ENCODE assay signal across 8 mouse cellular contexts in the genomic region with DNA sequence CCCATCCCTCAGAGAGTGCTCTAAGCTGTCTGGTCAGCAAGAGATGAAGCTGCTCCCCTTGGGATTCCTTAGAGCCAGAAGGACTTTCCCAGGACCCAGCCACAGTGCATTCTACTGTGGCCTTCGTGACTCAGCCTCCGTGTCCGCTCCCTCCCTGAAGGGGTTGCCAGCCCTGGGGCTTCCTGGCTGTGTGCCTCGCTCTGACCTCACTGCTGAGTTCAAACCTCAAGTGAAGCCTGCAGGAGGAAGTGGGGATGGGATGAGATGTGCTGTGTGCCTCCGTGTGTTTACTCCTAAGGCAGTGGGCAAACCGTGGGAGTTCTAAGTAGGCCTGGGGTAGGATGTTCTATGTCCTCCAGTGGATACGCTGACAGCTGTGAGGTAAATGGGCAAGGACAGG. TPM values are rescaled to one million over a fixed set of nuclear protein-coding genes. Genes with fewer than 3 reads are reported as not detected.
DNase-seq lines count a peak whose midpoint lies in the region; ATAC-seq and TF ChIP-seq lines count a peak whose summit lies in the region.

No protein-coding gene starts in this region.

- H3K9ac ChIP-seq in liver, postnatal 0 days (replicated peaks), result no peak overlapping the region
- no peak overlapping the region for H3K9ac ChIP-seq in liver, embryonic 11.5 days (ENCODE audit: low read depth, low read length)
- H3K9ac ChIP-seq in heart, embryonic 15.5 days, result no peak overlapping the region

- no peak for TF ChIP-seq CTCF in liver, postnatal 0 days (IDR thresholded peaks at IDR 0.05; ENCODE audit: low read depth)
- TF ChIP-seq CTCF in brain, embryonic 14.5 days (IDR thresholded peaks at IDR 0.05; ENCODE audit: borderline replicate concordance, extremely low read depth, insufficient read depth, insufficient read length), result no peak

- TF ChIP-seq POLR2A in brain, embryonic 14.5 days (IDR thresholded peaks at IDR 0.05; ENCODE audit: borderline replicate concordance, extremely low read depth, insufficient read depth, insufficient read length, poor library complexity, severe bottlenecking), result no peak

- H3K27me3 ChIP-seq in liver, postnatal 0 days (ENCODE audit: insufficient read depth, low read length), result no peaks in the 10 kb centered on the region
- H3K27me3 ChIP-seq in liver, embryonic 11.5 days (replicated peaks; ENCODE audit: control insufficient read depth, insufficient read depth, low read length), result no peaks in the 10 kb centered on the region
- H3K27me3 ChIP-seq in heart, embryonic 15.5 days, result no peaks in the 10 kb centered on the region

- H3K4me3 ChIP-seq in liver, postnatal 0 days (ENCODE audit: low read depth, low read length), result no peak overlapping the region
- no peak overlapping the region for H3K4me3 ChIP-seq in liver, embryonic 11.5 days (ENCODE audit: low read depth, low read length)
- no peak overlapping the region for H3K4me3 ChIP-seq in heart, embryonic 15.5 days

- H3K9me3 ChIP-seq in liver, postnatal 0 days (ENCODE audit: low read length), result no peaks in the 10 kb centered on the region
- no peaks in the 10 kb centered on the region for H3K9me3 ChIP-seq in liver, embryonic 11.5 days (ENCODE audit: control insufficient read depth, low read length)
- no peaks in the 10 kb centered on the region for H3K9me3 ChIP-seq in heart, embryonic 15.5 days (replicated peaks)

- H3K4me2 ChIP-seq in liver, postnatal 0 days (ENCODE audit: low read depth, low read length), result no peak overlapping the region
- no peak overlapping the region for H3K4me2 ChIP-seq in liver, embryonic 11.5 days
- no peak overlapping the region for H3K4me2 ChIP-seq in heart, embryonic 15.5 days

- ATAC-seq in liver, postnatal 0 days, result no peak
- ATAC-seq in liver, embryonic 11.5 days (replicated peaks; ENCODE audit: low FRiP score), result no peak
- ATAC-seq in heart, embryonic 15.5 days (replicated peaks; ENCODE audit: insufficient number of reproducible peaks, insufficient read depth, low FRiP score, low read depth), result no peak

- H3K4me1 ChIP-seq in liver, postnatal 0 days (ENCODE audit: insufficient read depth), result no peaks in the 10 kb centered on the region
- H3K4me1 ChIP-seq in liver, embryonic 11.5 days (replicated peaks; ENCODE audit: control insufficient read depth, insufficient read depth, low read length), result no peaks in the 10 kb centered on the region
- peaks cover 36% of the 10 kb centered on the region for H3K4me1 ChIP-seq in heart, embryonic 15.5 days (replicated peaks)

- H3K36me3 ChIP-seq in liver, postnatal 0 days (replicated peaks; ENCODE audit: insufficient read depth, low read length), result peaks cover 20% of the 10 kb centered on the region
- peaks cover 4% of the 10 kb centered on the region for H3K36me3 ChIP-seq in liver, embryonic 11.5 days (ENCODE audit: control insufficient read depth, insufficient read depth, low read length)
- H3K36me3 ChIP-seq in heart, embryonic 15.5 days, result peaks cover 9% of the 10 kb centered on the region; the same call in 1 of the 2 replicates

- WGBS in liver, postnatal 0 days (ENCODE audit: insufficient replicate concordance), result 59% methylated on average over 7 of the region's 7 CpGs
- WGBS in liver, embryonic 11.5 days, result 52% methylated on average over 7 of the region's 7 CpGs
- 41% methylated on average over 7 of the region's 7 CpGs for WGBS in heart, embryonic 15.5 days

- peak; percentile 32 for DNase-seq in liver, postnatal 0 days
- DNase-seq in liver, embryonic 11.5 days (ENCODE audit: low spot score), result no peak
- DNase-seq in brain, embryonic 14.5 days (ENCODE audit: low read depth), result peak; percentile 35
- DNase-seq in lung, postnatal 25 days (ENCODE audit: low spot score), result peak; percentile 46
- DNase-seq in frontal cortex, adult 2 months (ENCODE audit: extremely low spot score in 1 of 2, low spot score in 1 of 2), result no peak
- no peak for DNase-seq in left cerebral cortex, adult 18-20 months (ENCODE audit: low spot score in 2 of 2)
- no peak for DNase-seq in embryo, embryonic 10.5 days (ENCODE audit: low spot score)

- H3K27ac ChIP-seq in liver, postnatal 0 days (ENCODE audit: low read depth), result no peak overlapping the region
- H3K27ac ChIP-seq in liver, embryonic 11.5 days (ENCODE audit: low read depth, low read length), result no peak overlapping the region
- 0 out of 2 replicates have a peak overlapping the region, but pooled peaks have one; percentile 1 for H3K27ac ChIP-seq in heart, embryonic 15.5 days

- TF ChIP-seq EP300 in liver, postnatal 0 days (IDR thresholded peaks at IDR 0.05; ENCODE audit: low read depth), result no peak

RNA-seq across cellular contexts. Expression of a gene that starts 16.7 kb away (rescaled TPM):
- polyA plus RNA-seq in liver, postnatal 0 days (2015; fragmentation: Nextera tagmentation; extraction: Ambion mirVana), result 8.3 and 9.3 TPM in 2 replicates
- polyA plus RNA-seq in liver, embryonic 11.5 days (2014; fragmentation: Nextera tagmentation; extraction: Ambion mirVana), result 20.0 and 22.7 TPM in 2 replicates
- polyA plus RNA-seq in brain, embryonic 14.5 days (2012; rRNA removed), result 5.0 and 6.5 TPM in 2 replicates
- polyA plus RNA-seq in heart, embryonic 15.5 days (2015; fragmentation: Nextera tagmentation; extraction: Ambion mirVana), result 8.7 and 12.4 TPM in 2 replicates
- 9.1 and 10.1 TPM in 2 replicates for polyA plus RNA-seq in frontal cortex, adult 2 months (2012; rRNA removed)
- 1 to 10 TPM; 6.7 to 9.0 TPM for total RNA-seq in left cerebral cortex, adult 18-20 months (2021)

RNA-seq across cellular contexts. Expression of a gene that starts 57.5 kb away (rescaled TPM):
- polyA plus RNA-seq in liver, postnatal 0 days (2015; fragmentation: Nextera tagmentation; extraction: Ambion mirVana), result 0.85 and 1.1 TPM in 2 replicates
- 4.9 and 5.5 TPM in 2 replicates for polyA plus RNA-seq in liver, embryonic 11.5 days (2014; fragmentation: Nextera tagmentation; extraction: Ambion mirVana)
- 20.4 and 25.0 TPM in 2 replicates for polyA plus RNA-seq in brain, embryonic 14.5 days (2012; rRNA removed)
- polyA plus RNA-seq in heart, embryonic 15.5 days (2015; fragmentation: Nextera tagmentation; extraction: Ambion mirVana), result 16.6 and 25.2 TPM in 2 replicates
- polyA plus RNA-seq in frontal cortex, adult 2 months (2012; rRNA removed), result 15.9 and 18.4 TPM in 2 replicates
- 10 to 100 TPM; 13.0 to 13.6 TPM for total RNA-seq in left cerebral cortex, adult 18-20 months (2021)

Comparison
In these comparisons a context has a peak if more than half of its experiments do, and no peak if none do; other contexts are left out.
1. DNase-seq: peak in liver, postnatal 0 days (single experiment), brain, embryonic 14.5 days (single experiment) and lung, postnatal 25 days (single experiment); none in liver, embryonic 11.5 days (single experiment), frontal cortex, adult 2 months (0 of 2), left cerebral cortex, adult 18-20 months (0 of 2) and embryo, embryonic 10.5 days (single experiment).